Mouse (Mus musculus) yolk sac, embryonic 10.5 days (tissue): ENCODE measurements at regions not wholly inside any gene's neighbourhood (a gene's known extent, or its start where the extent isn't known, plus 50 kb on each side); places are given as distances from the start of the nearest gene placed in this dataset.

Experiments used
- DNase-seq: peaks from one replicate; pipeline ENCODE4 v3.0.0-alpha.2; 2017; ENCODE audit warnings: low spot score

GRCm38 (mm10) chr17:14539651-14540050 lies 154.4 kb downstream of the Thbs2 start:
- DNase-seq: no peak

- DNase-seq: no peak
These were observed 154.8 kb downstream of the Thbs2 start for GRCm38 (mm10) chr17:14539191-14539590.

GRCm38 (mm10) chr17:14538527-14538926 lies 155.5 kb downstream of the Thbs2 start:
- DNase-seq: no peak

GRCm38 (mm10) chr17:14532979-14533314 lies 161.1 kb downstream of the Thbs2 start:
- no peak for DNase-seq

DNA sequence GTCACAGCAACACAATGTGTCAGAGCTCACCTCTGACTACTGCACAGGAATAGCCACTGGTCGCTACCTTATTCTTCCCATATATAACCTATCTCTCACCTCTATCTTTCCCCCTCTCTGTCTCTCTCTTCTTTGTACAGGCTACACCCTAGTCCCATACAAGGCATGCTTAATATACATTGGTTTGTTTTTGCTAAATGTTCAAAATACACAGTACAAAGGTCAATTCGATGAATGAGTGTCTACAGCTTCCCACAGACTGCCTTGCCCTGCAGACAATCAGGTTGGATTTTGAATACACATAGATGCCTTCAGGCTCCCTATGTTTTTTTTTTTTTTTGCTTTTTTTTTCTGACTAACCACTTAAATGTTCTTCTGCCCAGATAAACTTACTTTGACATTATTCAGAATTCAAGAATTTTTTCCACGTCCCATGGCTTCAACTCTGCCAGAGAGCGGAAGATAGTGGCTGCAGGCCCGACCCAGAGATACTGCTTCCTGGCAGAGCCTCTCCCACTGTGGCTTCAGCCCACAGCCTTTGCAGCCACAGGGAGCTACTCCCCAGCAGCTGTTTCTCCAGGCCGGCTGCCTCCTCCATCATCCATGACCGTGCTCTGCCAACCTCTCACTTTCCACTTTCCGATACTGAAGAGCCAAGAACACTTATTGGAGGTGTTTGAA lies 161.6 kb downstream of the Thbs2 start:
- DNase-seq: no peak

DNA sequence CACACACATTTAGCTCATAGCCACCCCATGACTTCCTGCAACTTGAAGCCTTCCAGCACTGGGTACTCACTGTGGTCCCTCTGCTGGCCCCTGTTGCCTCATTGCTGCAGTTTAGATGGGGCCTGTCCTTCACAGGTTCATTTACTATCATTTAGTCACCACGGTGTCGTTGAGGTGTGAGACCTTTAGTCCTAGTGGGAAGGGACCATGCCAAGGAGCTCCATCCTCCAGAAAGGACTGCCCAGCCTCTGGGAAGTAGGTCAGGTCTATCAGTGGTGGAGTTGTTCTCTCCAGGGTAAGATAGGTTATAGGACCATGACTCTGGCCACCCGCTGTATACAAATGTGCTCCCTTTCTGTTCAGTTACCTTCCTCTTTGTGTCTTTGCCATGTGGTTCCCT lies 162.2 kb downstream of the Thbs2 start:
- DNase-seq: no peak

GRCm38 (mm10) chr17:14527691-14528090 lies 166.3 kb downstream of the Thbs2 start:
- no peak for DNase-seq

- no peak for DNase-seq
These were observed 168.8 kb downstream of the Thbs2 start for GRCm38 (mm10) chr17:14525255-14525654.

DNA sequence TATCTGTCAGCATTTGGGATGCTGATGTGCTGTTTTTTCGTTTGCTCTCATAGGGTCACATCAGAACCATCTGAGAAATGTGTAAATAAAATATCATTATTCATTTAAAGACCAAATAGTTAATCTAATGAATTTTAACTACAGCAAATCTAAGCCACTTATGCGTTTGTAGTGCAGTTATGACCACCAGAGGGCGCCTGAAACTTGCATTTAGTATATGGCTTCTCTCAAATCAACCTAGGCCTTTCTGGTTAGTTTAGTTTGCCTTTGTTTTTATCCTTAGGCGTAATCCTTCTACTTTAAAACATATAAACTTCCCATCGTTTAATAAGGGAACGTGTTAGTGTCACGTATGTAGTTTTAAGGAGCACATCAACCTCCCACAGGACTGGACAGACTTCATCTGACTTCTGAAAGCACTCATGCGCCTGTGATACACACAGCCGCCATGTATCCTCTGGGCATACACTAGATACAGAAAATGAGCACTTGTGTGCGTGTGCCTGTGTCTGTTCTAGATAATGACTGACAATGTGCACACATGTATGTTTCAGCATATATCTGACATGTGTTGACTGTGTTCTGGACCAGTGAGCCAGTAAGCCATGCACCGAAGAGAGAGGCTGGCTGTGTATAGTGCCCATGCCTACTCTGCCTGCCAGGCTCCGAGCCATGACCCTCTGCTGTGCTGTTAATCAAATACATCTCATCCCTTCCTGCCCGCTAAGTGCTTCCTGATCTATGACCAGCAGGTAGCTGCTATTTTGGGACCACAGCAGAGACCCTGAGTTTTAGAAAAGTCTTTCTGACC lies 169.4 kb downstream of the Thbs2 start:
- peak; percentile 42 for DNase-seq

GRCm38 (mm10) chr17:14522011-14522410 lies 172.0 kb downstream of the Thbs2 start:
- DNase-seq: no peak

DNA sequence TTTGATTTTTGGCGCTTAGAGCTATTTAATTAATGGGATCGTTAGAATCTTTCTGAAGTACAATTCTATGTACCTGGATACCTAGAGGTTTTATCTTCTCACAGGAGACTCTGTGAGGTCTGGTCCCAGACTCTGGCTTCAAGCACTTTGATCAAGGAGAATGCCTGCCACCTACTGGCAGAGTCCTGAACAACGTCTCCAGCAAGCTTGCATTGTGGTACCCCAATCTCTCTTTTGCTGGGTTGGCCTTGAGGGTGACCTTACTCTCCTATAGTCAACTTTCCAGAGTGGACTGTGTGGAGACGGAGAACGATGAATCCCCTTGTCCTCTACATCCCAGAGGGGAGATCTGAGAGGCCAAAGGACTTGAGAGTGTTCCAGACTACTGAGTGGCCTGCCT lies 173.5 kb downstream of the Thbs2 start:
- DNase-seq: peak; percentile 28

- no peak for DNase-seq
These were observed 174.7 kb downstream of the Thbs2 start for GRCm38 (mm10) chr17:14519367-14519766.

GRCm38 (mm10) chr17:14518216-14518615 lies 175.8 kb downstream of the Thbs2 start:
- DNase-seq: no peak

DNA sequence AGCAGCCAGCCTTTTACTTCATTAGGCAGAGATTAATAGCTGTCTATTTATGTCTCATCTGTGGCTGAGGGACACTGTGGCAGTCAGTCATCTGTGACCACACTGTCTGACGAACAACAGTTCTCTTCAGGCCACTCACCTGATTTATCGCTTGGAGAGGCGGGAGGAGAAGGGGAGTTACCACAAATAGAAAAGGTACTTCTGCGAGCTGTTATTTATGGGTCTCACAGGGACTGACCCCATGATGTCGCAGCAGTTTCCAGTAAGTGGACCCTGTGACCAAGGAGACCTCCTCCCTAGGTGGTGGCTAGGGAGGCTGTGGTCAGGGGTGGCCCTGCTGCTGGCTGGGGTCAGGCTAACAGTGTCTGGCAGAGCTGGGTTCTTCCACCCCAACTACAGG lies 176.7 kb downstream of the Thbs2 start:
- DNase-seq: no peak

DNA sequence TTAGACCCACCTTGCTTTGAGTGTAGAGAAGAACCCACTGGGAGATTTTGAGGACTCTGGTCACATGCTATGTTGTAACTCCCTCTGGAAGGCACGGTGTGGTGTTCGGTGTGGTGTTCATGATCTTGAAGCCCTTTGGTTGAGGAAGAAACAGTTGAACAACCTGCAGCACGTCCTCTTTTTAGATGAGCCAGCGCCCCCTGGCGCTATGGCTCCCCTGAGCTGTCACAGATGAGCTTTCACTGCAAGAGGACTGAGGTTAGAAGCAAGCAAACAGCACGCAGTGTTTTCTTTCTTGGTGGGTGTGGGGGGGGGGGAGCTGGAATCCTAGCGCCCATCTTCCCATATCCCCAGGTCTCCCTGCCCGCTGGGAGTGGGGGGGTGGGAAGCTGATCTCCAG lies 177.9 kb downstream of the Thbs2 start:
- peak; percentile 9 for DNase-seq

DNA sequence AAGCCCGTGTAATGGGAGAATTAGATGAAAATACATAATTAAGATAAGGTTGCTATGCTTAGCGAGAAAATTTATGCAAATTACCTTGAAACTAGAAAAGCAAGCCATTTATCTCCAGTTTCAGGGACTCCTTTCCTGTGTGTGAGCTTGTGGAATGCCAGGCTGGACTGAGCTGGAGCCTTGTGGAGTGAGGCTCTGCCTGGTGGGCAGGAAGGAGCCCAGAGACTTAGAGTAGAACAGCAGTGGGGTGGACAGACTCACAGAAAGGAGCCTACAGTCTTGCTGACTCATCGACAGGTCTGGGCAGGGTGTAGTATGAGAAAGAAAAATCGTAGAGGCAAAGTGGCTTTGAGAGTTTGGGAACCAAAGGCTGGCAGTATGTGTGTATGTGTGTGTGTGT lies 180.6 kb downstream of the Thbs2 start:
- no peak for DNase-seq

DNA sequence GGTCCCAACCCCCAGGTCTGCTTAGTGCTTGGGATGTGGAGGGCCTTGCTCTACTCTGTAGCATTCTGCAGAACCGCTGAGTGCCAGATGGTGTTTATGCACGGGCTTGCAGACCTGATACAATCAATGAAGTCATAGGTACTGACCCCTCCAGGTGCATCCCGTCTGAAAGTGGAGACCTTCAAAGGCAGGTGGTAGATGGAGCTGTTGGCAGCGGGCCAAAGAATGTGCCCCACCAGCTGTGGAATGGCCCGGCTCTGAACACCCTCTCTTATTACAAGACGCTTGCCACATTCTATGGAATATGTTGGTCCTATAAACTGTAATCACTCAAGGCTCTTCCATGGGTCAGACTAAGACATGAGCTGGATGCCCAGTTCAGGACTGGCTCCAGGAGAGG lies 183.5 kb downstream of the Thbs2 start:
- no peak for DNase-seq

DNA sequence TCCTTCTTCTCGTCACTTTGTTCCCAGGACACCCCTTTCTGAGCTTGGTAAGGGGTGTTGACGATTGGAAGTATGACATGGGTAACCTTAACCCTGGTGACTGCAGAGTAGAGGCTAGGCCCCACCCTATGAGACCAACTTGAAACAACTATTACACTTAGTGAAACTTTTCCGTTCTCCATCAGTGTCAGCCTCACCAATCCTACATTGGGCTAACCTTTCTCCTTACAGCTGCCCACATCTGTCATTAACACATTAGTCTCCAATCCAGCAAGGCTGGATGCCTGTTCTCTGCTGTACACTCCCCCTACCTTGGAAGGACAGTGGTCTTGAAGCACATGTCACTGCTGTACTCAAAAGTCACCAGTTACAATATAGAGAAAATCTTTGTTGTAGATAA lies 186.9 kb downstream of the Thbs2 start:
- no peak for DNase-seq

GRCm38 (mm10) chr17:14506123-14506522 lies 187.9 kb downstream of the Thbs2 start:
- DNase-seq: no peak

DNA sequence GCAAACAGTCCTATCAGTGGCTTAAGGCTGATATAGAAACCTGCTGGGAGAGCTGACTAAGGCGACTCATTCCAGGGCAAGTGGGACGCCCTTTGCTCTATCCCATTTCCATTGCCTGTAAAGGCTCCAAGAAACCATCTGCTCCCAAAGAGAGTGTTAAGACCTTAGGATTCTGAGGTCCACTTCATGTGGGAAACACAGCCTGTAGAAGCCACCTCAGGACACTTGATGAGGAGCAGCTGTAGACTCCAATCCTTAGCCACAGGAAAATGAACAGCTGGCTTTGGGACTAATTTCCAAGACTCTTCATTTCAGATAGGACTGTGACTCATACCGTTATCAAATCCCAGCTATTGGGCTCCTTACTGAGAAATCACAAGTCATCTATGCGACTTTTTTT lies 188.6 kb downstream of the Thbs2 start:
- DNase-seq: no peak

GRCm38 (mm10) chr17:14503670-14504069 lies 190.4 kb downstream of the Thbs2 start:
- no peak for DNase-seq

DNA sequence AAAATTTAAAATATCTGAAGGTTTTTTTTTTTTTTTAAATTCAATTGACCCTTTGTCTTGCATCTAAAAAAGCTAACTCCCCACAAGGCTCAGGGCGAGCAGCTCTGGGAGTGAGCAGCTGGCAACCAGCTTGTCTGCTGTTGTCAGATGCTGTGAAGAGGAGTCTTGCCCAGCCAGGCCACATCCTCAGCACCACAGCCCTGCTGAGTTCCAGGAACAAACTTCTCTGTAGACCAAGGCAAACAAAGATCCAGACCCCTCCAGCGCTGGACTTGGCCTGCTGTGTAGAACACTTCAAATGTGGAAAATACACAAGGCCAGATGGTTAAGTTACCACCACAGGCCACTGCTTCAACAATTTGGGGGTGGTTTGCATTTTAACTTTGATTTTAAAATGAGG lies 192.7 kb downstream of the Thbs2 start:
- no peak for DNase-seq

- DNase-seq: peak; percentile 10
These were observed 196.9 kb downstream of the Thbs2 start for GRCm38 (mm10) chr17:14497086-14497485.
